Mouse (Mus musculus): ENCODE measurements around the gene Atxn2.

- TF ChIP-seq CTCF (IDR thresholded peaks at IDR 0.05; ENCODE audit: low read depth, low read length) (no peak), POLR2A (IDR thresholded peaks at IDR 0.05; ENCODE audit: borderline replicate concordance, low read depth, low read length) (no peak)
Measured at GRCm38 (mm10) chr5:121696761-121697160, 14.4 kb upstream of the Atxn2 start.
